Mouse (Mus musculus): ENCODE results near the gene Eef1b2.
"Not testable (repeated sequence)": the region's sequence is repeated elsewhere in the genome, so short reads cannot be mapped to it uniquely, and the experiment has no call there.

Gene Eef1b2

GRCm38 (mm10) chr1:63176604-63177421, at the start of gene Eef1b2, which contains the start of gene Ndufs1:
Gene Eef1b2, plus strand, starts transcription at chr1:63176825.
Gene Ndufs1, minus strand, starts transcription at chr1:63176833.
- DNase-seq, result peak; percentile 99

- DNase-seq, result no peak
These were observed 47.4 kb upstream of the Eef1b2 start for GRCm38 (mm10) chr1:63129273-63129672.

DNA sequence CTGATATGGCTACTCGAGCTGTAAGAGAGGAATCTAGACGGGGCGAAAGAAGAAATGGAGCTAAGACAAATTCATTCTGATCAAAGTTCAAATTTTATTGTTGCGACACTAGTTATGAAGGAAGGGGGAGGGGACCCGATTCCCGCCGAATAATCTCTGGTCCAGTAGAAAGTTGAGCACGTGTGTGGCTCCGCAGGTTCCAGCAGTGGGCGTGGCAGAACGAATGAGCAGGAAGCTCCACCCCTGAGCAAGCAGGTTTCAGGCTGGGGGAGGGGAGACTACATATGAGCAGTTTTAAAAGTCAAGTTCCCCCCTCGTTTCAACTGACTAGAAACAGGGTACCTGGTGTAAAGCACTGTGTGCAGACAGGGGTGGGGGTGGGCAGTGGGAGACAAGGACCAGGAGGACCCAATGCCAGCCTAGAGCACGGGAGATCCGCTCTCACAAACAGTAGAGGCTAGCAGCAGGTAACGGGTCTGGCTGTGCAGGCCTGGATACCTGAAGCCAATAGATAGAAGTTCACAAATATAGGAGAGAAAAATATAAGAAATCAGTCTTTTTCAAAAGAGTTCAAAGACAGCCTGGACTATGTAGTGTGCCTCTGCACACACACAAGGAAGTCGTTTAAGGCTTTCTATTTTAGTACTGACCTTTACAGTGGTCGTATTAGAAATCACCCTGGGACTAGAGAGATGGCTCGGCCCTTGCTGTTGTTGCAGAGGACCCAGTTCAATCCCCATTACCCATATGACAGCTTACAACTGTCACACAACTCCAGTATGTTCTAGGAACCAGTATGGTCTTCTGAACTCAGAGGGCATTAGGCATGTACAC, 46.6 kb upstream of the Eef1b2 start:
- DNase-seq, result no peak

DNA sequence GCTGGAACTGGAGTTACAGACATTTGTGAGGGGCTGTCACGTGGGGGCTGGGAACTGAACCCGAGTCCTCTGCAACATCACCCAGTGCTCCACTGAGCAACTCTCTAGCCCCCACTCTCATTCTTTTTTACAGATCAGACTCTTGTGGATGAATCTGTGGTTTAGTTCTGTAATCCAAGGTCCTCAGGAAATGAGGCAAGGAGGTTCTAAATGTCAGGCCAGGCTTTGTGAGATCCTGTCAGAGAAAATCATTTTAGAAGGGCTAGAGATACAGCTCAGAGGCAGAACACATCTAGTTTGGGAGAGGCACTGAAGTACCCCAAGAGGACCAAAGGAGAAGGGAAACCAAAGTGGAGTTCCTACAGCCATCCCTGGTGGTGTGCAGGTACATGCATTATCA, 45.7 kb upstream of the Eef1b2 start:
- no peak for DNase-seq

- DNase-seq, result no peak
These were observed 44.9 kb upstream of the Eef1b2 start for GRCm38 (mm10) chr1:63131766-63132165.

DNA sequence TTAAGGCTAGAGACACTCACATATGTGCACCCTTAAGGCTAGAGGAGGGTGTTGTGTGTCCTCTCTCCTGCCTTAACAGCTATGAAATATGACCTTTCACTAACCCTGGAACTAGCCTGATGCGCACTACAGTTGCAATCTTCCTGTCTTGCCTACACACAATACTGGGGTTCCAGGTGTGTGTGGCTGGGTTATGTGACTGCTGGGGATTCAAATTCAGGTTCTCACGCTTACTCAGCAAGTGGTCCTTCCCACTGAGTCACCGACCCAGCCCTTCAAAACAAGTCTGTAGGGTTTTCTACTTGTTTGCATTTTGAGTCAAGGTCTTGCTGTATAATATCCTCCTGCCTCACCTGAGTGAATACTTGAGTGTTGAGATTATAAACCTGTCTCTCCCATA, 42.1 kb upstream of the Eef1b2 start:
- DNase-seq, result no peak

- DNase-seq, result no peak
These were observed 38.7 kb upstream of the Eef1b2 start for GRCm38 (mm10) chr1:63137971-63138370.

- DNase-seq, result not testable (repeated sequence)
These were observed 38.0 kb upstream of the Eef1b2 start for GRCm38 (mm10) chr1:63138586-63138985.

- DNase-seq, result no peak
These were observed 36.4 kb upstream of the Eef1b2 start for GRCm38 (mm10) chr1:63140231-63140630.

- no peak for DNase-seq
These were observed 8.0 kb upstream of the Eef1b2 start for GRCm38 (mm10) chr1:63168638-63169037.

GRCm38 (mm10) chr1:63175853-63176252, 772 bp upstream of the Eef1b2 start:
- DNase-seq, result no peak

- DNase-seq, result no peak
These were observed 394 bp upstream of the Eef1b2 start for GRCm38 (mm10) chr1:63176259-63176603.

DNA sequence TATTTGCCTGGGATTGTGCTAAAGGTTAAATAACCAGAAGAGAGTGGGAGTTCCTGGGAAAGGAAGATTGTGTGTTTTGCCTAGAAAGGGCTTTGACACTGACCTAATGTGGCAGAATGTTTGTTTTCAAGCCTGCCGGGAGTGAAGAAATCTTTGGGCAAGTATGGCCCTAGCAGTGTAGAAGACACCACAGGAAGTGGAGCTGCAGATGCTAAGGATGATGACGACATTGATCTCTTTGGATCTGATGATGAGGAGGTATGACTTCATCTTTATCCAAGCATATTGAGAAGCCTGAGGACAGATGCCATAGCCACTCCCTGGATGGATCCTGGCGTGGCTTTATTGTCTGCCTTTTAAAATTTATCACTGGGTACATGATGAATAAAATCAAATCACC, 1.7 kb downstream of the Eef1b2 start:
- DNase-seq, result peak; percentile 29

DNA sequence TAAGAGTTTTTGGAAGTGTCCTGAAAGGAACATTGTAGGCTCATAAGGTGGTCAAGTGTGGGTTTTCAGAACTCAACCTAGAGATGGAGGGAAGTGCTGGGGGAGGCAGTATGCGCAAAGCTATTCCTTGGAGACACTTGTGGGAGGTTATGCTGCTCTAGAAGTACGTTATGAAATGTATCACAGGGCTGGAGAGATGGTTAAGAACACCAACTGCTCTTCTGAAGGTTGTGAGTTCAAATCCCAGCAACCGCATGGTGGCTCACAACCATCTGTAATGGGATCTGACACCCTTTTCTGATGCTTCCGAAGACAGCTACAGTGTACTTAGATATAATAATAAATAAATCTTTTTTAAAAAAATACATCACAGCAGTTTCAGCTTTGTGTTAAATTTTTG, 3.5 kb downstream of the Eef1b2 start:
- DNase-seq, result no peak

GRCm38 (mm10) chr1:63180575-63180974, 4.0 kb downstream of the Eef1b2 start:
- DNase-seq, result peak; percentile 17

GRCm38 (mm10) chr1:63181019-63181418, 4.4 kb downstream of the Eef1b2 start:
- DNase-seq, result peak; percentile 93

DNA sequence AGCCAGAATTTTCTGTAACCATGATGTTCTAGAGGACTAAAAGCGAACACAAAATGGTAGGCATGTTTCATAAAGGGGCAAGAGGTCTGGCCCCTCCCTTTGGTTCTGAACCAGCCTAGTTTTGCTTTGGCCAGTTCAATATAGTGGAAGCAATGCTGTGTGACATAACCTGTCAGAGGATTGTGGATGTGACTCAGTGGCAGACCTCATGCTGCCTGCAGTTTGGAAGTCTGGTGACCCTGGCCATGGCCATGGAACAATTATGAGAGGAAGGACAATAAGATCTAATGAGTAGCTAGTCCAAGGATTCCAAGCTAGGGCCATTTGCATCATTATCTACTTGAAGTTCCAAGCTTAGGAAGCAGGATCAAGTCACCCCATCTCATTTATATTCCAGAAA, 4.9 kb downstream of the Eef1b2 start:
- DNase-seq, result no peak

- DNase-seq, result peak; percentile 80
These were observed 5.6 kb downstream of the Eef1b2 start for GRCm38 (mm10) chr1:63182212-63182611.

DNA sequence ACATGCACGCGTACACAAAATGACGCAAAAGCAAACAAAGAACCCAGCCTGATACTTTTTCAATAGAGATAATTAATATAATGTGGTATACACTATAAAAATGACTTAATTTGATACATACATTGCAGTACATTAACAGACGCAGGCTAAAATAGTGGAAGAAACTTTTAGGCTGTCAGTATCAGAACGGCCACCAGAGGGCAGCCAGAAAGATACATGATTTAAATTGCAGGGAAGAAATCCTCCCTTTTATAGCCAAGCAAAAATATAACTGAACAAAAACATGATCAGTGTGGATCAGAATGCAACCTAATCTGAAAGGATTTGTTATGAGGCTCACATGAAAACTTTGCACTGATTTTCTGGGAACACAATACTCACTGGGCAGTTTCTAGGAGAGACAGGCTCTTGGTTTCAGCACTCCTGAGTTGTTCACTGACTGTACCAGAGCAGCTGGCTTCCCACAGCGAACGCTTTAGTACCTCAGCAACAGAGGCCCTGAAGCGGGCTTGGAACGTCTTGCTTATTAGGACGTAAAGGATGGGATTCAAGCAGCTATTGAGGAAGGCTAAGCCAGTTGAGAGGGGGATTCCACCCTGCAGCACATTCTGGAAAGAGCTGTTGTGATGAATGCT, 6.1 kb downstream of the Eef1b2 start:
- DNase-seq, result peak; percentile 67

DNA sequence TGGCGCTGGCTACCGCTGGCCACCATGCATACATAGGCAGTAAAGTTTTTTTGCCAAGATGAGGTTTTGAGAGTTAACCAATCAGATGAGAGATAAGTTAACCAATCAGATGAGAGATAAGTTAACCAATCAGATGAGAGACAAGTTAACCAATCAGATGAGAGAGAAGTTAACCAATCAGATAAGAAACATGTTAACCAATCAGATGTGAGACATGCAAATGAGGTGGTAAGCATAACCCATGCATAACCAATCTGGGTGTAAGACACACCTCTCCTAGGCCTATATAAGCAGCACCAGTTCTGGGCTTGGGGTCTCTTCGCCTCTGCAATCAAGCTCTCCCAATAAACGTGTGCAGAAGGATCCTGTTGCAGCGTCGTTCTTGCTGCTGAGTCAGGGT, 8.8 kb downstream of the Eef1b2 start:
- DNase-seq, result not testable (repeated sequence)

DNA sequence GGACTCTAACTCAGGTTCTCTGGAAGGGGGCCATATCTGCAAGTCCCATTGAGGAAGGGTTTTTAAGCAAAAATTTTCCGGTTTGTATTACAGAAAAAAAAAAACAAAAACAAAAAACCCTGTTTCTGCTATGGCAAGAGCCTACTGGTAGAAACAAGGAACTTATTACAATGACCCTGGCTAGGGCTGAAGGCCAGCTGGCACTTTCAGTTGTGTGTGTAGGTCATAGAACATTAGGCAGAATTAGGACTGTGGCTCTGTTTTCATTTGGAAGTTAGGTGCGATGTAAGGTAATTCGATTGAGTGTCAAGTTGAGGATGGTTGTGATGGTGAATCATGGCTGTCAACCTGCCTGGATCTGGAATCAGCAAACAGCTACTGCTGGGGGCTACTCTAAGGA, 11.9 kb downstream of the Eef1b2 start:
- DNase-seq, result no peak

DNA sequence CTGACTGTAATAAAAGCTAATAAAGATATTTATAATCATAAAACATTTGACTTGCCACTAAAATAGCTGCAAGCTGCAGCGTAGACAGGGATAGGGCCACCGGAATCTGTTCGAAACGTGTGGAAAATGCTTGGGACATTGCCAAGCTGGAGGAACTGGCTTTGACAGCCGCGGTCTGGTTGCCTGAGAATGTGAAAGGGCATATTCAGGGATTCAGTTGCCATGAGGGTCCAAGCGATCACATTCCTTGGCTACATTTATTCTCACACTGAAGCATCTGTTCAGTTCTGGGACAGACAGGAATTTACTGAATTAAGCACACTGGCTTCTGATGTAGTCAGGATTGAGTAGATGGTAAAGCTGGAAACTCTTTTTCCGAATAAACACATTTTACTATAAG, 14.2 kb downstream of the Eef1b2 start:
- no peak for DNase-seq

- DNase-seq, result no peak
These were observed 15.9 kb downstream of the Eef1b2 start for GRCm38 (mm10) chr1:63192306-63193065.

Data from cerebellum, adult 9-10 months (tissue).